Mouse (Mus musculus): ENCODE results near the gene Atp13a2. TPM values are rescaled to one million over a fixed set of nuclear protein-coding genes. Genes with fewer than 3 reads are reported as not detected.

The Atp13a2 gene
- total and polyA plus RNA-seq, 2 experiments from 2014 or later, result 141 to 251 TPM

DNA sequence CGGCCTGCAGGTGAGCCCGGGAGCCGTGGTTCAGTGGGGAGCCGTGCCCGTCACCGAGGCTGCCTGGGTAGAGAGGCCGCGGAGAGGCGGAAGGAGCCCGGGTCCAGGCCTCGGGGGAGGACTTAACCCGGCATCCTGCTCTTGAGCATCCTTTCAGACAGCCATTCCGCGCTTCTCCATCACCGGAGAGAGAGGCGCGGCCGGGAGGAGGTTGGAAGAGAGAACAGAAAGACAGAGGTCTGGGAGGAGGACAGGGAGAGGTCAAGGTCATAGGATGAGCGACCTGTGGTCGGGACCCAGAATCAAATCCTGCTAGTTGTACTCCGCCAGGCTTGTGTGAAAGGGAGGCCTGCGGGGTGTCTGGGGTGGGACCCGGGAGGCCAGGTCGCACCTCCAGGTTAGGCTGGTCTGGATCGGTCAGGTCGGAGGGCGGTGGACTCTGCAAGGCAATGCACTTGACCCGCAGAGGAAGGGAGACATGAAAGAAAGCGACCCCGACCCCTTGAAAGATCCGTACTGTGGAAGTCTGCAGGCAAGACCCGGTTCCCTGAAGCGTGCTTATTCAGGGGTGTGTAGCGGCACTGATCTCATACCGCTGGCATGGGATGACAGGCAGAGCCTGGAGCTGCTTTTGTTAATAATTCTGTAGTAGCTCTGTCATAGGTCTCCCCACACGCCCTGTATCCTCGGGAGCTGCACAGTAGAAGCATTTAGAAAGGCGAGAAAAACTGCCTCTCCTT, 25.0 kb upstream of the Atp13a2 start:
- TF ChIP-seq CTCF (IDR thresholded peaks at IDR 0.05; ENCODE audit: low read depth), result no peak
- H3K4me3 ChIP-seq (ENCODE audit: low read depth, low read length), result peak overlapping the region; percentile 86
- no peaks in the 10 kb centered on the region for H3K27me3 ChIP-seq (ENCODE audit: insufficient read depth, low read length)
- H3K9me3 ChIP-seq (ENCODE audit: low read length), result no peaks in the 10 kb centered on the region
- peaks cover 14% of the 10 kb centered on the region for H3K4me1 ChIP-seq (ENCODE audit: insufficient read depth)
- H3K27ac ChIP-seq (ENCODE audit: low read depth, low read length), result peak overlapping the region; percentile 83
- peaks cover 6% of the 10 kb centered on the region for H3K36me3 ChIP-seq (ENCODE audit: insufficient read depth)
- peak overlapping the region; percentile 94 for H3K9ac ChIP-seq
- peak overlapping the region; percentile 81 for H3K4me2 ChIP-seq (ENCODE audit: low read depth)
- WGBS, result under 1% methylated on average over 38 of the region's 38 CpGs
- ATAC-seq (peak; percentile 32), DNase-seq (peak; percentile 52)

- Histone ChIP-seq H3K9ac (peak overlapping the region; percentile 94), H3K27me3 (ENCODE audit: insufficient read depth, low read length) (no peaks in the 10 kb centered on the region), H3K9me3 (ENCODE audit: low read length) (no peaks in the 10 kb centered on the region), H3K4me1 (ENCODE audit: insufficient read depth) (peaks cover 14% of the 10 kb centered on the region), H3K4me3 (ENCODE audit: low read depth, low read length) (peak overlapping the region; percentile 86), H3K36me3 (ENCODE audit: insufficient read depth) (peaks cover 12% of the 10 kb centered on the region), H3K27ac (ENCODE audit: low read depth, low read length) (peak overlapping the region; percentile 83), H3K4me2 (ENCODE audit: low read depth) (peak overlapping the region; percentile 81)
- WGBS, result 77% methylated on average over 8 of the region's 8 CpGs
- no peak for TF ChIP-seq CTCF (IDR thresholded peaks at IDR 0.05; ENCODE audit: low read depth)
- DNase-seq (no peak), ATAC-seq (no peak)
Observed at GRCm38 (mm10) chr4:140962207-140962909, 24.3 kb upstream of the Atp13a2 start.

DNA sequence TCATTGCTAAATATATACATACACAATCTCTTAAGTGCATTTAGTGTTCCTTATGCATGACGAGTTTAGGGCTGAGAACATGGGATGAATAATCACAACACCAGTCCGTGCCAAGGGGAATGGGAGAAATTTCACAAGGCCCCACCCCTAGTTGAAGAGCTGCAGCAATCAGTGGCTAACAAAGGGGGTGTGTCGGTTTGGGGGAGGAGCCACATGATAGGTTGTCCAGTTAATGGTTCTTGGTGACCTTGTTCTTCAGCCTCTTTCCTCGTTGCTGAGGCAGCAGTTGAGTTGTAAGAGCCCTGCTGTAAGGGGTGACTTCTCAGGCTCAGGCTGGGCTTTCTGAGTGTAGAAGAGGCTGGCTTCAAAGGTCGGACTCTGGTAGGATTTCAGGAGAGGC, 23.7 kb upstream of the Atp13a2 start:
- Histone ChIP-seq H3K4me2 (ENCODE audit: low read depth) (peak overlapping the region; percentile 81; the same call in 1 of the 2 replicates), H3K4me3 (ENCODE audit: low read depth, low read length) (no peak overlapping the region), H3K9me3 (ENCODE audit: low read length) (no peaks in the 10 kb centered on the region), H3K36me3 (ENCODE audit: insufficient read depth) (peaks cover 17% of the 10 kb centered on the region), H3K27ac (ENCODE audit: low read depth, low read length) (no peak overlapping the region), H3K27me3 (ENCODE audit: insufficient read depth, low read length) (no peaks in the 10 kb centered on the region), H3K4me1 (ENCODE audit: insufficient read depth) (peaks cover 14% of the 10 kb centered on the region), H3K9ac (no peak overlapping the region; the same call in 1 of the 2 replicates)
- DNase-seq (no peak), ATAC-seq (no peak)
- 38% methylated on average over 5 of the region's 5 CpGs for WGBS
- TF ChIP-seq CTCF (IDR thresholded peaks at IDR 0.05; ENCODE audit: low read depth), result no peak

- H3K4me3 ChIP-seq (ENCODE audit: low read depth, low read length), result no peak overlapping the region
- H3K27me3 ChIP-seq (ENCODE audit: insufficient read depth, low read length), result no peaks in the 10 kb centered on the region
- H3K27ac ChIP-seq (ENCODE audit: low read depth, low read length), result no peak overlapping the region
- ATAC-seq, result no peak
- H3K4me2 ChIP-seq (ENCODE audit: low read depth), result no peak overlapping the region
- H3K4me1 ChIP-seq (ENCODE audit: insufficient read depth), result peaks cover 14% of the 10 kb centered on the region
- H3K9me3 ChIP-seq (ENCODE audit: low read length), result no peaks in the 10 kb centered on the region
- no peak for DNase-seq
- H3K36me3 ChIP-seq (ENCODE audit: insufficient read depth), result peaks cover 25% of the 10 kb centered on the region
- no peak overlapping the region for H3K9ac ChIP-seq
- 83% methylated on average over 9 of the region's 9 CpGs for WGBS
- no peak for TF ChIP-seq CTCF (IDR thresholded peaks at IDR 0.05; ENCODE audit: low read depth)
Observed at GRCm38 (mm10) chr4:140963941-140964597, 22.6 kb upstream of the Atp13a2 start.

- peak; percentile 86 for DNase-seq
- H3K9ac ChIP-seq, result no peak overlapping the region
Observed at GRCm38 (mm10) chr4:140964620-140965019, 22.1 kb upstream of the Atp13a2 start.

DNA sequence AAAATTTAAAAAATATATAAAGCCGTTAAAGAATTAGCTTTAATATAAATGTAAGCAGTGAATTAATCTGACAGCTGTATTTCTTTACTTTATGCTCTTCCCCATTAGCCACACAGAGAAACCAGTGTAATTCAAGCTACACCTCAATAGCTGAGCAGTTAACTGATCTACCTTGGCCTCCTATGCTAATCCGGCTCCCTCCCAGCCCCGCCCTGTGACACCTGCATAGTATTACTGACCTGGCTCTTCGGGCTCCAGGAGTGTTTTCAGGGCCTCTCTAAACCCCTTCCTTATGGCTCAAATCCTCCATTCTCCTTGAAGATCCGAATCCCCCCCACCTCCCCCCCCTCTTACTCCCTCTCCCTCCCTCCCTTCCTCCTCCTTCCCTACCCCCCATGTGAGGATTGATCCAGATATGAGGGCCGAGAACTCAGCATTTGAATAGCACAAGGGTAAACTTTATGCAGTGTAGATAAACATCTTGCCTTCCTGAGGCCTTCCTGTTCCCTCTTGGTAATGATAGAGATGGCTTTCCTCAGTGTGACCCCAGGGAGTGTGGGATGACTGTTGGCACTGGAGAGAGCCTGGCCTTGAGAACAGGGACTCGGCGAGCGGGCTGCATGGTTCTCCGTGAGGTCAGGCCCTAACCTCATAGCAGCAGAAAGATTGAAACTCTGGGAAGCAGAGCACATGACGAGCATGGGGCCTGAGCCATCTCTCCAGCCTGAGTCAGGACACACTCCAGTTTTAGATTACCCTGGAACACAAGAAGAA, 19.1 kb upstream of the Atp13a2 start:
- peaks cover 55% of the 10 kb centered on the region for H3K36me3 ChIP-seq (ENCODE audit: insufficient read depth)
- DNase-seq, result no peak
- H3K27me3 ChIP-seq (ENCODE audit: insufficient read depth, low read length), result no peaks in the 10 kb centered on the region
- H3K9me3 ChIP-seq (ENCODE audit: low read length), result no peaks in the 10 kb centered on the region
- H3K27ac ChIP-seq (ENCODE audit: low read depth, low read length), result no peak overlapping the region
- ATAC-seq, result no peak
- WGBS, result 87% methylated on average over 11 of the region's 11 CpGs
- H3K9ac ChIP-seq, result no peak overlapping the region
- TF ChIP-seq CTCF (IDR thresholded peaks at IDR 0.05; ENCODE audit: low read depth), result no peak
- peaks cover 4% of the 10 kb centered on the region for H3K4me1 ChIP-seq (ENCODE audit: insufficient read depth)
- no peak overlapping the region for H3K4me3 ChIP-seq (ENCODE audit: low read depth, low read length)
- H3K4me2 ChIP-seq (ENCODE audit: low read depth), result no peak overlapping the region

More at GRCm38 (mm10) chr4:140964620-140965019, 22.1 kb upstream of the Atp13a2 start:
- 7% methylated on average over 7 of the region's 7 CpGs for WGBS
- H3K4me3 ChIP-seq (ENCODE audit: low read depth, low read length), result no peak overlapping the region
- H3K27ac ChIP-seq (ENCODE audit: low read depth, low read length), result no peak overlapping the region
- no peaks in the 10 kb centered on the region for H3K9me3 ChIP-seq (ENCODE audit: low read length)
- no peaks in the 10 kb centered on the region for H3K27me3 ChIP-seq (ENCODE audit: insufficient read depth, low read length)
- peak; percentile 29; the same call in 1 of the 2 replicates for ATAC-seq
- H3K4me2 ChIP-seq (ENCODE audit: low read depth), result no peak overlapping the region
- TF ChIP-seq CTCF (IDR thresholded peaks at IDR 0.05; ENCODE audit: low read depth), result peak; percentile 91
- H3K36me3 ChIP-seq (ENCODE audit: insufficient read depth), result peaks cover 31% of the 10 kb centered on the region
- peaks cover 14% of the 10 kb centered on the region for H3K4me1 ChIP-seq (ENCODE audit: insufficient read depth)
